ENCODE assay signal across 9 mouse cellular contexts in genomic region chr17:67667981-67668380, GRCm38 (mm10). TPM values are rescaled to one million over a fixed set of nuclear protein-coding genes. Genes with fewer than 3 reads are reported as not detected.
DNase-seq lines count a peak whose midpoint lies in the region; ATAC-seq and TF ChIP-seq lines count a peak whose summit lies in the region.
"Had no signal": no experiment of that assay in that cellular context is flagged by ENCODE, and none has a peak within 500 bp of the region (broad histone marks: within the 10 kb centered on the region; RNA-seq: fewer than 3 reads in every experiment).

No protein-coding gene starts in this region.

- no peaks in the 10 kb centered on the region for H3K9me3 ChIP-seq in kidney, embryonic 16.5 days (ENCODE audit: low read length)
- H3K9me3 ChIP-seq in neural tube, embryonic 15.5 days (replicated peaks): no peaks in the 10 kb centered on the region

- H3K27me3 ChIP-seq in kidney, embryonic 16.5 days (ENCODE audit: insufficient read depth, low read length): no peaks in the 10 kb centered on the region
- no peaks in the 10 kb centered on the region for H3K27me3 ChIP-seq in liver, adult 2 months (ENCODE audit: control insufficient read depth, insufficient read depth, low read length)
- H3K27me3 ChIP-seq in neural tube, embryonic 15.5 days (replicated peaks): no peaks in the 10 kb centered on the region

- TF ChIP-seq POLR2A in liver, adult 2 months (IDR thresholded peaks at IDR 0.05; ENCODE audit: extremely low read depth, insufficient read depth, low read length): no peak

- ATAC-seq in kidney, embryonic 16.5 days (ENCODE audit: low FRiP score, low TSS enrichment): peak; percentile 67; the same call in 1 of the 2 replicates
- ATAC-seq in neural tube, embryonic 15.5 days (ENCODE audit: low FRiP score): peak; percentile 69; the same call in 1 of the 2 replicates
- no peak for ATAC-seq in erythroblast, adult 5-6 weeks (replicated peaks; ENCODE audit: low FRiP score, poor library complexity, severe bottlenecking)

- 8% methylated on average over 3 of the region's 3 CpGs for WGBS in kidney, embryonic 16.5 days
- WGBS in liver, adult 2 months: 15% methylated on average over 3 of the region's 3 CpGs
- 11% methylated on average over 3 of the region's 3 CpGs for WGBS in neural tube, embryonic 15.5 days

- H3K9ac ChIP-seq in kidney, embryonic 16.5 days (replicated peaks; ENCODE audit: low read length): no peak overlapping the region
- no peak overlapping the region for H3K9ac ChIP-seq in liver, adult 2 months (ENCODE audit: low read depth, low read length)
- no peak overlapping the region for H3K9ac ChIP-seq in neural tube, embryonic 15.5 days (replicated peaks)

- intact Hi-C loops in gastrocnemius, adult 2 months (cut with DNase I): loop anchor here (2.0 to 10.0 kb wide), 5 partner anchors 83 to 1091 kb away; partner anchors contain the start of gene Ptprm

- no peak overlapping the region for H3K27ac ChIP-seq in gastrocnemius, adult 2 months
- H3K27ac ChIP-seq in kidney, embryonic 16.5 days (ENCODE audit: low read length): no peak overlapping the region
- H3K27ac ChIP-seq in liver, adult 2 months (replicated peaks; ENCODE audit: insufficient read depth, low read depth, low read length): no peak overlapping the region
- no peak overlapping the region for H3K27ac ChIP-seq in neural tube, embryonic 15.5 days (replicated peaks)

- no peaks in the 10 kb centered on the region for H3K4me1 ChIP-seq in kidney, embryonic 16.5 days (ENCODE audit: insufficient read depth, low read length)
- H3K4me1 ChIP-seq in liver, adult 2 months (ENCODE audit: control insufficient read depth, insufficient read depth, low read length): no peaks in the 10 kb centered on the region
- H3K4me1 ChIP-seq in neural tube, embryonic 15.5 days: 0 out of 2 replicates have a peak, but pooled peaks cover 2% of the 10 kb centered on the region

- no peak overlapping the region for H3K4me3 ChIP-seq in gastrocnemius, adult 2 months
- no peak overlapping the region for H3K4me3 ChIP-seq in kidney, embryonic 16.5 days (ENCODE audit: low read length)
- H3K4me3 ChIP-seq in liver, adult 2 months (ENCODE audit: insufficient read depth, low read depth, low read length): no peak overlapping the region
- H3K4me3 ChIP-seq in neural tube, embryonic 15.5 days (replicated peaks): no peak overlapping the region

- peak; percentile 2 for DNase-seq in thymus, postnatal 25 days
- no peak for DNase-seq in thymus, adult 18-20 months
- DNase-seq in cerebellum, postnatal 14 days: peak; percentile 66 to 80
- DNase-seq in gastrocnemius, adult 2 months: peak; percentile 76
- peak; percentile 15 for DNase-seq in liver, adult 2 months (ENCODE audit: extremely low read depth, low read depth, low spot score)

- no peak overlapping the region for H3K4me2 ChIP-seq in kidney, embryonic 16.5 days (replicated peaks; ENCODE audit: low read depth, low read length)
- H3K4me2 ChIP-seq in neural tube, embryonic 15.5 days: no peak overlapping the region

- peak; percentile 94 for TF ChIP-seq CTCF in gastrocnemius, adult 2 months (IDR thresholded peaks at IDR 0.05)
- TF ChIP-seq CTCF in liver, adult 2 months (IDR thresholded peaks at IDR 0.05; ENCODE audit: low read depth, low read length): peak; percentile 75

- no peaks in the 10 kb centered on the region for H3K36me3 ChIP-seq in kidney, embryonic 16.5 days (ENCODE audit: insufficient read depth, low read length)
- no peaks in the 10 kb centered on the region for H3K36me3 ChIP-seq in liver, adult 2 months (ENCODE audit: control insufficient read depth, insufficient read depth, low read length)
- no peaks in the 10 kb centered on the region for H3K36me3 ChIP-seq in neural tube, embryonic 15.5 days

- H3K79me2 ChIP-seq in liver, adult 2 months (ENCODE audit: control insufficient read depth, insufficient read depth, low read length): no peaks in the 10 kb centered on the region

RNA-seq across cellular contexts. Expression of gene Lama1, which starts 29.1 kb away (rescaled TPM):
- under 1 TPM; 0.17 to 0.20 TPM for total RNA-seq in gastrocnemius, adult 2 months (2021)
- 45.6 and 50.7 TPM in 2 replicates for polyA plus RNA-seq in kidney, embryonic 16.5 days (2015; fragmentation: Nextera tagmentation; extraction: Ambion mirVana)
- 2.8 and 4.3 TPM in 2 replicates for total RNA-seq in liver, adult 2 months (2014; rRNA removed)
- 5.0 and 5.6 TPM in 2 replicates for polyA plus RNA-seq in liver, adult 2 months (2012; rRNA removed)
- polyA plus RNA-seq in neural tube, embryonic 15.5 days (2015; fragmentation: Nextera tagmentation; extraction: Ambion mirVana): 9.2 and 10.1 TPM in 2 replicates
- total RNA-seq in erythroblast, adult 5-6 weeks (2015; ENCODE audit: low replicate concordance): not detected in 2 replicates
- total RNA-seq in erythroblast, adult 5-6 weeks (2017; ENCODE audit: low replicate concordance): not detected in 2 replicates

RNA-seq across cellular contexts. Expression of gene Lrrc30, which starts 35.5 kb away (rescaled TPM):
- 100 to 1,000 TPM; 136 to 171 TPM for total RNA-seq in gastrocnemius, adult 2 months (2021)
- not detected in 2 replicates for polyA plus RNA-seq in kidney, embryonic 16.5 days (2015; fragmentation: Nextera tagmentation; extraction: Ambion mirVana)
- not detected in 2 replicates for total RNA-seq in liver, adult 2 months (2014; rRNA removed)
- not detected in 2 replicates for polyA plus RNA-seq in liver, adult 2 months (2012; rRNA removed)
- polyA plus RNA-seq in neural tube, embryonic 15.5 days (2015; fragmentation: Nextera tagmentation; extraction: Ambion mirVana): 0.12 TPM in 1 of 2 replicates, not detected in the other
- total RNA-seq in erythroblast, adult 5-6 weeks (2015; ENCODE audit: low replicate concordance): not detected in 2 replicates
- total RNA-seq in erythroblast, adult 5-6 weeks (2017; ENCODE audit: low replicate concordance): not detected in 2 replicates
- polyA plus RNA-seq: spleen, adult 2 months had no signal

Comparison
In these comparisons a context has a peak if more than half of its experiments do, and no peak if none do; other contexts are left out.
1. DNase-seq: peak in thymus, postnatal 25 days (single experiment), cerebellum, postnatal 14 days (2 of 2), gastrocnemius, adult 2 months (single experiment) and liver, adult 2 months (single experiment); none in thymus, adult 18-20 months (0 of 2).
2. RNA of gene Lrrc30, which starts 35.5 kb away (total RNA-seq): 136 to 171 TPM in gastrocnemius, adult 2 months; not detected in liver, adult 2 months and not detected in erythroblast, adult 5-6 weeks; every median in the first group is over 100 times any median in the second.